Mouse (Mus musculus): ENCODE measurements around the gene Scube1. TPM values are rescaled to one million over a fixed set of nuclear protein-coding genes. Genes with fewer than 3 reads are reported as not detected.

Scube1 gene
- total and polyA plus RNA-seq, 3 experiments, result not detected

DNA sequence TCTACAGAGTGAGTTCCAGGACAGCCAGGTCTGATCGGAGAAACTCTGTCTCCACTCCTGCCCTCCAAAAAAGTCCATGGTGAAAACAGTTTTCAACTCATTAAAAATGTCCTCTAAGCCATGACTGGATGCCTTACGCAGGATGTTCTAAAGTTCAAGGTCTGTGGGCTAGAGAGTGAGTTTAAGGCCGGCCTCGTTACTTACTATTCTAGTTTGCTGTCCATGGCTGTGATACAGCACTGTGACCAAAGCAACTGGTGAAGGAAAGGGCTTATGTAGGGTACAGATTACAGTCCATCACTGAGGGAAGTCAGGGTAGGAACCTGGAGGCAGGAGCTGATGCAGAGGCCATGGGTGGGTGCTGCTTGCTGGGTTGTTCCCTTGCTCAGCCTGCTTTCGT is 156.3 kb downstream of the Scube1 start:
- H3K27me3 ChIP-seq (ENCODE audit: control insufficient read depth in 1 of 2, insufficient read depth in 2 of 2, low read length in 2 of 2), result no peaks in the 10 kb centered on the region
- H3K36me3 ChIP-seq (ENCODE audit: control insufficient read depth in 1 of 2, insufficient read depth in 2 of 2, low read length in 2 of 2), result peaks cover 0 to 8% of the 10 kb centered on the region in 2 experiments; a peak in 2 of 4 replicates
- peaks cover 2% of the 10 kb centered on the region; the same call in 1 of the 2 replicates for H3K79me2 ChIP-seq (ENCODE audit: control insufficient read depth, insufficient read depth, low read length, poor library complexity)
- no peaks in the 10 kb centered on the region for H3K9me3 ChIP-seq (replicated peaks; ENCODE audit: insufficient read depth, low read length)
- H3K9ac ChIP-seq (ENCODE audit: control insufficient read depth, low read depth, low read length, poor library complexity, severe bottlenecking), result no peak overlapping the region
- H3K4me1 ChIP-seq (ENCODE audit: control insufficient read depth in 1 of 2, insufficient read depth in 2 of 2, low read length in 2 of 2), result peaks cover 3 to 25% of the 10 kb centered on the region in 2 experiments; a peak in 3 of 4 replicates
- TF ChIP-seq MAX (IDR thresholded peaks at IDR 0.05; ENCODE audit: low read length) (no peak), E2F4 (IDR thresholded peaks at IDR 0.05; ENCODE audit: borderline replicate concordance, low read depth, low read length) (no peak), GABPA (IDR thresholded peaks at IDR 0.05; ENCODE audit: low read depth, low read length) (no peak), BHLHE40 (IDR thresholded peaks at IDR 0.05; ENCODE audit: borderline replicate concordance, low read depth, low read length) (no peak), ZKSCAN1 (IDR thresholded peaks at IDR 0.05; ENCODE audit: low read depth, low read length) (no peak), CTCF (IDR thresholded peaks at IDR 0.05 in 2 of 3, conservative IDR thresholded peaks at IDR 0.05 in 1 of 3; ENCODE audit: control insufficient read depth in 1 of 3, insufficient read depth in 1 of 3, low read depth in 2 of 3, low read length in 3 of 3, poor library complexity in 1 of 3, severe bottlenecking in 1 of 3) (no peak), USF1 (IDR thresholded peaks at IDR 0.05; ENCODE audit: low read depth, low read length) (no peak), MAZ (IDR thresholded peaks at IDR 0.05; ENCODE audit: low read depth, low read length) (no peak), MYB (IDR thresholded peaks at IDR 0.05; ENCODE audit: low read depth, low read length) (no peak)
- no peak overlapping the region for H3K4me3 ChIP-seq (ENCODE audit: control insufficient read depth in 1 of 2, insufficient read depth in 1 of 2, low read depth in 2 of 2, low read length in 2 of 2)
- DNase-seq (ENCODE audit: low read depth, low spot score), result no peak
- no peak overlapping the region for H3K27ac ChIP-seq (ENCODE audit: control insufficient read depth, low read depth, low read length)

GRCm38 (mm10) chr15:83567728-83568127 is 157.1 kb downstream of the Scube1 start:
- Histone ChIP-seq H3K9ac (ENCODE audit: control insufficient read depth, low read depth, low read length, poor library complexity, severe bottlenecking) (no peak overlapping the region), H3K4me1 (ENCODE audit: control insufficient read depth in 1 of 2, insufficient read depth in 2 of 2, low read length in 2 of 2) (peaks cover 3 to 26% of the 10 kb centered on the region in 2 experiments; a peak in 3 of 4 replicates), H3K79me2 (ENCODE audit: control insufficient read depth, insufficient read depth, low read length, poor library complexity) (peaks cover 2% of the 10 kb centered on the region; the same call in 1 of the 2 replicates), H3K36me3 (ENCODE audit: control insufficient read depth in 1 of 2, insufficient read depth in 2 of 2, low read length in 2 of 2) (peaks cover 0 to 8% of the 10 kb centered on the region in 2 experiments; a peak in 2 of 4 replicates), H3K27me3 (ENCODE audit: control insufficient read depth in 1 of 2, insufficient read depth in 2 of 2, low read length in 2 of 2) (no peaks in the 10 kb centered on the region), H3K4me3 (ENCODE audit: control insufficient read depth in 1 of 2, insufficient read depth in 1 of 2, low read depth in 2 of 2, low read length in 2 of 2) (no peak overlapping the region), H3K9me3 (replicated peaks; ENCODE audit: insufficient read depth, low read length) (no peaks in the 10 kb centered on the region), H3K27ac (ENCODE audit: control insufficient read depth, low read depth, low read length) (no peak overlapping the region)
- no peak for TF ChIP-seq NELFE (IDR thresholded peaks at IDR 0.05; ENCODE audit: low read depth, low read length)
- 0 out of 2 replicates have a peak, but pooled peaks have one; percentile 2 for TF ChIP-seq TAL1 (IDR thresholded peaks at IDR 0.05; ENCODE audit: low read length)
- no peak for TF ChIP-seq ETS1 (IDR thresholded peaks at IDR 0.05; ENCODE audit: low read depth, low read length)
- DNase-seq (ENCODE audit: low read depth, low spot score), result no peak

GRCm38 (mm10) chr15:83566006-83566405 is 158.8 kb downstream of the Scube1 start:
- DNase-seq (ENCODE audit: low read depth, low spot score), result no peak
- Histone ChIP-seq H3K4me1 (ENCODE audit: control insufficient read depth in 1 of 2, insufficient read depth in 2 of 2, low read length in 2 of 2) (peaks cover 7 to 36% of the 10 kb centered on the region in 2 experiments), H3K4me3 (ENCODE audit: control insufficient read depth in 1 of 2, insufficient read depth in 1 of 2, low read depth in 2 of 2, low read length in 2 of 2) (no peak overlapping the region)
- no peak for TF ChIP-seq POLR2A (IDR thresholded peaks at IDR 0.05; ENCODE audit: control insufficient read depth in 1 of 2, insufficient read depth in 1 of 2, low read depth in 1 of 2, low read length in 2 of 2, poor library complexity in 1 of 2)
- no peak for TF ChIP-seq CTCF (IDR thresholded peaks at IDR 0.05 in 2 of 3, conservative IDR thresholded peaks at IDR 0.05 in 1 of 3; ENCODE audit: control insufficient read depth in 1 of 3, insufficient read depth in 1 of 3, low read depth in 2 of 3, low read length in 3 of 3, poor library complexity in 1 of 3, severe bottlenecking in 1 of 3)
- TF ChIP-seq NRF1 (IDR thresholded peaks at IDR 0.05; ENCODE audit: insufficient read depth, low read depth, low read length, poor library complexity, severe bottlenecking), result no peak
- TF ChIP-seq BHLHE40 (IDR thresholded peaks at IDR 0.05; ENCODE audit: borderline replicate concordance, low read depth, low read length), result no peak
- TF ChIP-seq TCF12 (IDR thresholded peaks at IDR 0.05; ENCODE audit: low read depth, low read length), result no peak
- no peak for TF ChIP-seq HCFC1 (IDR thresholded peaks at IDR 0.05; ENCODE audit: low read depth, low read length)
- no peak for TF ChIP-seq RAD21 (IDR thresholded peaks at IDR 0.05; ENCODE audit: low read depth, low read length)
- no peak for TF ChIP-seq EP300 (IDR thresholded peaks at IDR 0.05; ENCODE audit: low read depth in 1 of 2, low read length in 2 of 2)
- TF ChIP-seq MXI1 (IDR thresholded peaks at IDR 0.05; ENCODE audit: low read depth, low read length), result no peak
- TF ChIP-seq POLR2AphosphoS5 (IDR thresholded peaks at IDR 0.05; ENCODE audit: borderline replicate concordance, low read depth, low read length), result no peak
- no peak for TF ChIP-seq CHD2 (IDR thresholded peaks at IDR 0.05; ENCODE audit: low read length)
- TF ChIP-seq UBTF (IDR thresholded peaks at IDR 0.05; ENCODE audit: borderline replicate concordance, insufficient read depth, low read depth, low read length), result no peak
- no peak for TF ChIP-seq SMC3 (IDR thresholded peaks at IDR 0.05; ENCODE audit: low read depth, low read length)
- no peak for TF ChIP-seq RCOR1 (IDR thresholded peaks at IDR 0.05; ENCODE audit: low read depth, low read length)
- no peak for TF ChIP-seq MEF2A (IDR thresholded peaks at IDR 0.05; ENCODE audit: extremely low read depth, insufficient replicate concordance, low read depth, low read length, poor library complexity, severe bottlenecking)

More at GRCm38 (mm10) chr15:83566006-83566405, 158.8 kb downstream of the Scube1 start:
- H3K9me3 ChIP-seq (replicated peaks; ENCODE audit: insufficient read depth, low read length), result no peaks in the 10 kb centered on the region
- H3K27me3 ChIP-seq (ENCODE audit: control insufficient read depth in 1 of 2, insufficient read depth in 2 of 2, low read length in 2 of 2), result no peaks in the 10 kb centered on the region
- H3K27ac ChIP-seq (ENCODE audit: control insufficient read depth, low read depth, low read length), result peak overlapping the region; percentile 35; the same call in 1 of the 2 replicates
- peaks cover 2% of the 10 kb centered on the region; the same call in 1 of the 2 replicates for H3K79me2 ChIP-seq (ENCODE audit: control insufficient read depth, insufficient read depth, low read length, poor library complexity)
- H3K36me3 ChIP-seq (ENCODE audit: control insufficient read depth in 1 of 2, insufficient read depth in 2 of 2, low read length in 2 of 2), result peaks cover 0 to 11% of the 10 kb centered on the region in 2 experiments; a peak in 2 of 4 replicates
- no peak overlapping the region; the same call in 1 of the 2 replicates for H3K9ac ChIP-seq (ENCODE audit: control insufficient read depth, low read depth, low read length, poor library complexity, severe bottlenecking)
